Mouse (Mus musculus) effector memory CD4-positive, alpha-beta T cell, adult 5 months (primary cell): Measurements from ENCODE around the gene Gpr50. TPM values are rescaled to one million over a fixed set of nuclear protein-coding genes. Genes with fewer than 3 reads are reported as not detected.

Source experiments
- polyA plus RNA-seq: library from polyadenylated mRNA; unstranded; fragments of 100-300 nt; shearing (Covaris generic); gene quantifications from one replicate; pipeline ENCODE4 v1.2.1, GENCODE M21; 2017

Gene Gpr50
- polyA plus RNA-seq: not detected

GRCm38 (mm10) chrX:71663374-71663773 is at the start of gene Gpr50:
Gpr50 (plus strand) TSS chrX:71663667.

Other genes with a start within 250 kb of the Gpr50 start
- 8.1 TPM for gene Cd99l2, start 170.8 kb upstream of the Gpr50 start, polyA plus RNA-seq
- gene Hmgb3, start 107.7 kb upstream of the Gpr50 start, polyA plus RNA-seq: 18.6 TPM
- gene Vma21, start 152.3 kb downstream of the Gpr50 start, polyA plus RNA-seq: 25.7 TPM